Mouse (Mus musculus) E14TG2a.4 (cell line): ENCODE data around the gene Stx16.

Source experiments
- CTCF ChIP-seq: conservative IDR thresholded peaks from 2 replicates; pipeline ENCODE4 v1.5.1; 2014; ENCODE audit warnings: low read length
- NANOG ChIP-seq: IDR thresholded peaks from 2 replicates; pipeline ENCODE4 v1.6.1; 2014; ENCODE audit warnings: borderline replicate concordance, low read length, mixed read lengths
- POU5F1 ChIP-seq: IDR thresholded peaks from 2 replicates; pipeline ENCODE4 v1.6.1; 2014; ENCODE audit warnings: low read length, borderline replicate concordance

- TF ChIP-seq CTCF (no peak), NANOG (no peak), POU5F1 (no peak)
These were observed 14.9 kb upstream of the Stx16 start for GRCm38 (mm10) chr2:174061219-174061618.
